Mouse (Mus musculus): ENCODE results near the gene Frs3. TPM values are rescaled to one million over a fixed set of nuclear protein-coding genes. Genes with fewer than 3 reads are reported as not detected.

Gene Frs3
- total RNA-seq (2023) = under 1 TPM; 0.18 to 0.89 TPM

DNA sequence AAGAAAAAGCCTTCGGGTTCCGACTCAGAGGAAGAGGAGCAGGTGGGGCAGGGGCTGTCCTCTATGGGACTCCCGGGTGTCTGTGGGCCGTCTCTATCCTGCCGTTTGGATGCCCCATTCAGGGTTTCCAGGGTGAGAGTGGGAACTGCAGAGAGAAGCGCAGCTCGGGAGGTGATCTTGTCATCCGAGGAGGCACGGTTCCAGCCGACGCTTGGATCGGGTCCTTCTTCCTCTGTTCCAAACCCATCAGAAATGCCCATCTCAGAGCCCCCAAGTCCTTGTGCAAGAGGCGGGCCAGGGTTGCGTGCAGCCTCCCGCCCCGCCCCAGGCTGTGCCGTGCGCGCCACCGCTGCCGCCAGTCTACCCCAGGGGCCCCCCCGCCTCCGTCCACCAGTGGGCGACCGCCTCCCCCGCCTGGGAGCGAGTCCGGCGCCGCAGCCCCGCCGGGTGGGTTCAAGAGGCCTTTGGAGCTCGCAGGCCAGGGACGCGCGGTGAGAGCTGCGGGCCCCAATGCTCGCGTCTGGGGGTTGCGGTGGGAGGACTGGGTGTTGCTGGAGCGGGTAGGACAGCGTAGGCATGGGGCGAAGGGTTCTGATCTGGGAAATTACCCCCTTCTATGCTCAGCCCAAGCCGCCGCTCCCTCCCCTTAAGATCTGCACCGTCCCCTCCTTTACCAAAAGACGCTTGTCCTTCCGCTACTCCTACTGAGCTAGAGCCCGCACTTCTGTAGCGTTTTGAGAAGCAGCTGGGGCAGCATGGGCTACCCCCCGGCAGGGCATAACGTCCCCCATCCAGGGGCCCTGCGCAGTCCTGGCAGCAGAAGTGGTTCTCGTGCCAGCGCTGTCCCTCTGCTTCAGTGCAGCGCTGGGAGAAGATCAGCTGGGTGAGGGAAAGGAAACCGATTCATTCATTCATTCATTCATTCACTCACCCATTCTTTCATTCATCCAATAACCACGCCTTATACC lies at the start of gene Frs3:
Gene Frs3 (plus strand): TSS at position 423 of the 968 bp plus-strand sequence.

DNA sequence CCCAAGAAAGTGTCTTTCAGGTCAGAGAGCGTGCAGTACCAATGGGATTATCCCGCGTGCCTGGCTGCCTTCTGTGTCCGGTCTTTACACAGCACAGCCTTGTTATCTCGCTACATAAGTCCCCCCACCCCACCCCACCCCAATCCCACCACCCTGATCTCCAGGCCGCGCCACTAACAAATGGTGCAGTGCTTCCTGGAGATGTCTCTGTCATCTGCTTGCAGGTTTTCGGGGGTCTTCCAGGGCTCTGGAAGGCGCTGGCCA lies 554 bp upstream of the Frs3 start, which contains the start of gene Tomm6:
Gene Tomm6 (minus strand): TSS at position 43 of the 264 bp plus-strand sequence.

DNA sequence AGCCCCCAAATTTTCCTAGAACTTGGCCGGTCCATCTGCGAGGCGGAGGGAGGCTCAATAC lies 5.4 kb downstream of the Frs3 start, which contains the start of gene Gm21981:
Gene Gm21981 (minus strand): TSS at position 14 of the 61 bp plus-strand sequence.

DNA sequence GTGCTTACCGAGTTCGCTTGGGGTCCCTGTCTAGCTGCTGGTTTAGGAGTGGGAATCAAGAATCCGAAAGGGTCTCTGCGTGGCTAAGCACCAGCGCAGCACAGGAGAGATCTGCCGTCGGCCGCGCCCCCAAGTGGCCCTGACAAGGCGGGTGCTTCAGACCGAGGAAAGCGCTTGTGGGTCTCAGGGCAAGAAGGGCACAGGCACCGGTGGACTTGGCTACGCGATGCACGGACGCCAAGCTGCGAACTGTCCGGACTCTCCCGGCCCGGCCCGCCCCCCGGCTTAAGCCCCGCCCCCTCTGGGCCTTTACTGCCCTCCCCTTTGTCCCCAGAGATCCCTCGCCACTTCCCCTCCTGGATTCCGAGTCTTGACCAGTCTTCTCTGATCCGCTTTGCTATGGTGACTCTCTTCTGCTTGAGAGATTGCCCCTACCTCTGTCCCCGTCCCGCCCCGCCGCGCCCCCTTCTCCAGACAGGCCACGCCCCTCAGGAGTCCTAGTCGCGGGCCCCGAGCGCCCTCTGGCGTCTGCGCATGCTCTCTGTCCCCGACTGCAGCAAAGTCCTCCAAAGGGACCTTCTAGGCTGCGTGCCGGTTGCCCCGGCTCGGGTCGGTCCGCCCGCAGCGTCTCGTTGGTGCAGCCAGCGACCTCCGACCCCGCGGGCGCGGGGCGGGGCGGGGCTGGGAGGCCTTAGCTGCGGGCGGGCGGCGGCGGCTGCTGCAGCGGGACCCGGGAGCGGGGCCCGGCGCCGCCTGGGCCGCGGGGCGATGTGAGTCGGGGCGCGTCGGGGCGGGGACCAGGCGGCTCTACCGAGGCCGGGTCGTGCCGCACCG lies 5.9 kb downstream of the Frs3 start, which contains the start of gene Prickle4:
Gene Prickle4 (minus strand): TSS at position 234 of the 834 bp plus-strand sequence.

DNA sequence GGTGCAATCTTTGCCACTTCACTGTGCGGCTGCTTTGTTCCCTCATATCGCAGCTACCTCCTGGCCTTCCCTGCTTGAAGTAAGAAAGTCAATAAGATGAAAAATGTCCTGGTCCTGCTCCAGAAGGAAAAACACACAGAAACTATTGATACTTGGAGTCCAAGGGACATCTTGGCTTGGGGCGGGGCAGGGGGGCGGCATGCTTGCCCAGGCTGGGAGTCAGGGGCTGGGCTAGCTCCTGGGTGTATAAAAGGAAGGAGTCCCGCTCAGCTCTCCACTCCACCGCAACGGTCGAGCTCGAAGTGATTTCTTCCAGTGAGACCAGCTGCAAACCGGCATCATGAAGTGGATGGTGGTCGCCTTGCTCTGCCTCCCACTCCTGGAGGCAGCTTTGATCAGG lies 37.7 kb downstream of the Frs3 start, which contains the start of gene Pgc:
Gene Pgc (plus strand): TSS at position 277 of the 400 bp plus-strand sequence.

DNA sequence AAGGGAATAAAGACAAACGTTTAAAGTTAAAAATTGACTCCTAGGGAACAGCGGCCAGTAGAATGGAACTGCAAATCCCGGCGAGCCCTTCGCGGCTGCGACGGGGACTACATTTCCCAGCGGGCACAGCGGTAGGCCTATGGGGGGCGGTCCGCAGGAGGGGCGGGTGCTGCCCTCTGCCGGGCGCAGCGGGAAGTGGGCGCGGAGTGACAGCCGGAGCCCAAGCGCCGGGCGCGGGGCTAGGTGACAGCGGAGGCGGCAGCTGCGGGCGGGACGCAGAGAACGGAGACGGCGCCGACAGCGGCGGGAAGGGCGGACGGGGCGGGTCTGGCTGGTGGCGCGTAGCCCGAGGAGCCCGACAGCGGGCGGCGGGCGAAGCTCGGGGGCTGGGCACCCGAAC lies 48.0 kb downstream of the Frs3 start, which contains the start of gene Tfeb:
Gene Tfeb (plus strand): TSS at position 175 of the 400 bp plus-strand sequence.

Other genes with a start within 250 kb of the Frs3 start
- 10 to 100 TPM; 38.3 to 39.9 TPM for gene Taf8, start 186.7 kb upstream of the Frs3 start, total RNA-seq (2023)
- 100 to 1,000 TPM; 452 to 530 TPM for gene Ccnd3, start 184.0 kb upstream of the Frs3 start, total RNA-seq (2023)
- gene Bysl, start 77.5 kb upstream of the Frs3 start, total RNA-seq (2023) = 10 to 100 TPM; 10.2 to 10.3 TPM
- gene Med20, start 77.4 kb upstream of the Frs3 start, total RNA-seq (2023) = 10 to 100 TPM; 66.3 to 73.7 TPM
- 1 to 10 TPM; 5.5 to 6.0 TPM for gene Gm20517, start 77.4 kb upstream of the Frs3 start, total RNA-seq (2023)
- gene Usp49, start 58.3 kb upstream of the Frs3 start, total RNA-seq (2023) = 1 to 10 TPM; 5.4 to 8.4 TPM
- gene Tomm6, start 644 bp upstream of the Frs3 start, total RNA-seq (2023) = 100 to 1,000 TPM; 139 to 156 TPM
- gene Gm21981, start 5.4 kb downstream of the Frs3 start, total RNA-seq (2023) = under 1 TPM; 0.15 to 0.40 TPM
- gene Prickle4, start 5.7 kb downstream of the Frs3 start, total RNA-seq (2023) = not detected
- gene Pgc, start 37.8 kb downstream of the Frs3 start, total RNA-seq (2023) = not detected
- gene Tfeb, start 48.0 kb downstream of the Frs3 start, total RNA-seq (2023) = 100 to 1,000 TPM in 1 of 2 experiments, 10 to 100 TPM in 1; 96.8 to 111 TPM
- under 1 TPM in 1 of 2 experiments, not detected in 1; 0.82 TPM for gene Mdfi, start 145.7 kb downstream of the Frs3 start, total RNA-seq (2023)
- 10 to 100 TPM in 1 of 2 experiments, 1 to 10 TPM in 1; 9.3 to 10.6 TPM for gene Foxp4, start 235.6 kb downstream of the Frs3 start, total RNA-seq (2023)

Measured in neutrophil, adult 59 days (primary cell).